Mouse (Mus musculus) embryonic fibroblast, embryonic 13.5 days (primary cell): ENCODE data around the gene Prmt2.

Experiments
- CTCF ChIP-seq: IDR thresholded peaks from 2 replicates; pipeline ENCODE4 v1.5.1; 2011; ENCODE audit warnings: mild to moderate bottlenecking, control low read depth, low read length, moderate library complexity, borderline replicate concordance; ENCODE audit not compliant: insufficient read depth
- POLR2A ChIP-seq: IDR thresholded peaks from 2 replicates; pipeline ENCODE4 v1.6.1; 2011; ENCODE audit warnings: low read depth, mild to moderate bottlenecking, control low read depth, low read length, moderate library complexity

- TF ChIP-seq CTCF, result no peak
- TF ChIP-seq POLR2A, result no peak
These were observed 49.7 kb downstream of the Prmt2 start for GRCm38 (mm10) chr10:76188010-76188409.
